Mouse (Mus musculus): ENCODE data around the gene Tnfrsf21.

DNA sequence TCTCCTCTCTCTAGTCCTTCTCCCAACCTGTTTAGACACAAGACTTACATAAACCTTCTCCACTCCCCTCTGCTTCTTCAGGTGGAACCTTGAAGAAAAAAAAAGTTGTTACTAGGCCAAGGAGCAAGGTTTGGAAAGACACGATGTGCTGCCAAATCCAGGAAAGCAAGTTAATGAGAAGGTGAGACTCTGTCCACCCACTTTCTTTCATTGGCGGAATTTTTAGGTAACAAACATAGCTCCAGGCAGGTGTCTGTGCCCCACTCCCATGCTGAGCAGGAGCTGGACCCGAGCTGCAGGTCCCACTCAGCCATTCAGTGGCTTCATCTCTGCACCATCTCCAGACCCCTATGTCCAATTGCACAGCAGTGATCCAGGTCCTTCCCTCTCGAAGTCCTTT, 93.1 kb downstream of the Tnfrsf21 start:
- TF ChIP-seq GATA1 (IDR thresholded peaks at IDR 0.05; ENCODE audit: borderline replicate concordance, low read length) (no peak), FLI1 (IDR thresholded peaks at IDR 0.05; ENCODE audit: low read length) (no peak)
